Mouse (Mus musculus) MEL (cell line): ENCODE data around the gene Macrod2. TPM values are rescaled to one million over a fixed set of nuclear protein-coding genes. Genes with fewer than 3 reads are reported as not detected.

Experiments
- DNase-seq: peaks from one replicate; pipeline ENCODE4 v3.0.0; 2011; ENCODE audit warnings: low read depth, low spot score
- H3K27ac ChIP-seq: 2 replicates; pipeline ENCODE4 v1.5.1; 2012; ENCODE audit warnings: low read depth, mild to moderate bottlenecking, control low read depth, low read length, moderate library complexity; ENCODE audit not compliant: control insufficient read depth
- H3K27me3 ChIP-seq, 2 experiments: fragments of 150-350 bp in 1 of 2; sonication (generic) in 1 of 2; 2 replicates each; pipeline ENCODE4 v1.6.1; 2012; ENCODE audit warnings: low read length in 2 of 2, mild to moderate bottlenecking in 2 of 2, improper control_type of control experiment in 1 of 2, moderate library complexity in 1 of 2; ENCODE audit not compliant: insufficient read depth in 2 of 2, control insufficient read depth in 1 of 2
- H3K36me3 ChIP-seq, 2 experiments: 2 replicates each; pipeline ENCODE4 v1.6.1; 2012 to 2014; ENCODE audit warnings: low read length in 2 of 2, improper control_type of control experiment in 1 of 2, inconsistent platforms in 1 of 2, mild to moderate bottlenecking in 1 of 2; ENCODE audit not compliant: insufficient read depth in 2 of 2, control insufficient read depth in 1 of 2
- H3K4me1 ChIP-seq, 2 experiments: fragments of 150-350 bp in 1 of 2; sonication (generic) in 1 of 2; 2 replicates each; pipeline ENCODE4 v1.6.1; 2012; ENCODE audit warnings: low read length in 2 of 2, improper control_type of control experiment in 1 of 2, mild to moderate bottlenecking in 1 of 2; ENCODE audit not compliant: insufficient read depth in 2 of 2, control insufficient read depth in 1 of 2
- H3K4me3 ChIP-seq, 2 experiments: fragments of 150-350 bp in 1 of 2; sonication (generic) in 1 of 2; 2 replicates each; pipeline ENCODE4 v1.5.1; 2012; ENCODE audit warnings: low read depth in 2 of 2, low read length in 2 of 2, mild to moderate bottlenecking in 2 of 2, moderate library complexity in 2 of 2, control low read depth in 1 of 2, improper control_type of control experiment in 1 of 2; ENCODE audit not compliant: control insufficient read depth in 1 of 2, insufficient read depth in 1 of 2
- H3K79me2 ChIP-seq: 2 replicates; pipeline ENCODE4 v1.6.1; 2012; ENCODE audit warnings: mild to moderate bottlenecking, low read length, moderate library complexity; ENCODE audit not compliant: control insufficient read depth, poor library complexity, insufficient read depth
- H3K9ac ChIP-seq: 2 replicates; pipeline ENCODE4 v1.6.1; 2012; ENCODE audit warnings: low read depth, mild to moderate bottlenecking, control low read depth, low read length, moderate library complexity; ENCODE audit not compliant: control insufficient read depth, poor library complexity, severe bottlenecking
- H3K9me3 ChIP-seq: fragments of 150-350 bp; sonication (generic); replicated peaks from 2 replicates; pipeline ENCODE4 v1.6.1; 2012; ENCODE audit warnings: mild to moderate bottlenecking, low read length, improper control_type of control experiment, moderate library complexity; ENCODE audit not compliant: insufficient read depth
- BHLHE40 ChIP-seq: IDR thresholded peaks from 2 replicates; pipeline ENCODE4 v1.6.1; 2012; ENCODE audit warnings: low read depth, mild to moderate bottlenecking, inconsistent platforms, low read length, improper control_type of control experiment, borderline replicate concordance
- CHD2 ChIP-seq: IDR thresholded peaks from 2 replicates; pipeline ENCODE4 v1.6.1; 2011; ENCODE audit warnings: low read length, improper control_type of control experiment
- CTCF ChIP-seq, 3 experiments: IDR thresholded peaks in 2 of 3; conservative IDR thresholded peaks in 1 of 3; 2 replicates each; pipeline ENCODE4 v1.5.1; 2011 to 2012; ENCODE audit warnings: low read length in 3 of 3, low read depth in 2 of 3, mild to moderate bottlenecking in 2 of 3, improper control_type of control experiment in 1 of 3, inconsistent platforms in 1 of 3, mixed read lengths in 1 of 3, moderate library complexity in 1 of 3; ENCODE audit not compliant: control insufficient read depth in 1 of 3, insufficient read depth in 1 of 3, poor library complexity in 1 of 3, severe bottlenecking in 1 of 3
- EP300 ChIP-seq, 2 experiments: IDR thresholded peaks; 2 replicates each; pipeline ENCODE4 v1.6.1; 2011; ENCODE audit warnings: improper control_type of control experiment in 2 of 2, low read length in 2 of 2, low read depth in 1 of 2, mild to moderate bottlenecking in 1 of 2
- ETS1 ChIP-seq: IDR thresholded peaks from 2 replicates; pipeline ENCODE4 v1.6.1; 2012; ENCODE audit warnings: low read depth, mild to moderate bottlenecking, inconsistent platforms, low read length, improper control_type of control experiment, moderate library complexity
- GABPA ChIP-seq: IDR thresholded peaks from 2 replicates; pipeline ENCODE4 v1.6.1; 2012; ENCODE audit warnings: low read depth, mild to moderate bottlenecking, inconsistent platforms, low read length, improper control_type of control experiment, moderate library complexity
- JUND ChIP-seq: IDR thresholded peaks from 2 replicates; pipeline ENCODE4 v1.6.1; 2011; ENCODE audit warnings: low read depth, mild to moderate bottlenecking, improper control_type of control experiment, low read length
- KAT2A ChIP-seq: conservative IDR thresholded peaks from 2 replicates; pipeline ENCODE4 v1.6.1; 2012; ENCODE audit warnings: low read depth, low read length, improper control_type of control experiment, inconsistent platforms
- MAX ChIP-seq: IDR thresholded peaks from 2 replicates; pipeline ENCODE4 v1.6.1; 2011; ENCODE audit warnings: low read length, improper control_type of control experiment
- MAZ ChIP-seq: IDR thresholded peaks from 2 replicates; pipeline ENCODE4 v1.6.1; 2012; ENCODE audit warnings: low read depth, mild to moderate bottlenecking, inconsistent platforms, low read length, improper control_type of control experiment
- NELFE ChIP-seq: IDR thresholded peaks from 2 replicates; pipeline ENCODE4 v1.6.1; 2011; ENCODE audit warnings: low read depth, low read length, improper control_type of control experiment
- POLR2A ChIP-seq, 2 experiments: IDR thresholded peaks; 2 replicates each; pipeline ENCODE4 v1.6.1; 2011 to 2012; ENCODE audit warnings: low read length in 2 of 2, mild to moderate bottlenecking in 2 of 2, control low read depth in 1 of 2, improper control_type of control experiment in 1 of 2, low read depth in 1 of 2, moderate library complexity in 1 of 2; ENCODE audit not compliant: control insufficient read depth in 1 of 2, insufficient read depth in 1 of 2, poor library complexity in 1 of 2
- RCOR1 ChIP-seq: IDR thresholded peaks from 2 replicates; pipeline ENCODE4 v1.6.1; 2012; ENCODE audit warnings: low read depth, mild to moderate bottlenecking, inconsistent platforms, low read length, improper control_type of control experiment
- SIN3A ChIP-seq: IDR thresholded peaks from 2 replicates; pipeline ENCODE4 v1.6.1; 2012; ENCODE audit warnings: low read length, improper control_type of control experiment, inconsistent platforms
- SMC3 ChIP-seq: IDR thresholded peaks from 2 replicates; pipeline ENCODE4 v1.6.1; 2011; ENCODE audit warnings: low read depth, low read length, improper control_type of control experiment
- TAL1 ChIP-seq: IDR thresholded peaks from 2 replicates; pipeline ENCODE4 v1.6.1; 2012; ENCODE audit warnings: mild to moderate bottlenecking, inconsistent platforms, low read length, moderate library complexity, mixed read lengths
- TCF12 ChIP-seq: IDR thresholded peaks from 2 replicates; pipeline ENCODE4 v1.6.1; 2014; ENCODE audit warnings: low read depth, mild to moderate bottlenecking, inconsistent platforms, low read length, improper control_type of control experiment, moderate library complexity
- ZC3H11A ChIP-seq: IDR thresholded peaks from 2 replicates; pipeline ENCODE4 v1.6.1; 2012; ENCODE audit warnings: low read depth, mild to moderate bottlenecking, inconsistent platforms, low read length, improper control_type of control experiment
- ZKSCAN1 ChIP-seq: IDR thresholded peaks from 2 replicates; pipeline ENCODE4 v1.6.1; 2012; ENCODE audit warnings: low read depth, mild to moderate bottlenecking, inconsistent platforms, low read length, improper control_type of control experiment, moderate library complexity
- ZMIZ1 ChIP-seq: IDR thresholded peaks from 2 replicates; pipeline ENCODE4 v1.6.1; 2012; ENCODE audit warnings: low read depth, mild to moderate bottlenecking, inconsistent platforms, low read length, improper control_type of control experiment, moderate library complexity
- ZNF384 ChIP-seq: IDR thresholded peaks from 2 replicates; pipeline ENCODE4 v1.6.1; 2012; ENCODE audit warnings: low read depth, mild to moderate bottlenecking, inconsistent platforms, low read length, improper control_type of control experiment
- polyA plus RNA-seq, 2 experiments: library from polyadenylated mRNA; stranded (reverse) in 1 of 2; unstranded in 1 of 2; fragments of >175 nt in 1 of 2; fragments of >200 nt in 1 of 2; gene quantifications; 2 replicates each; pipeline versions ENCODE4 v1.2.1 to v1.2.4; 2012; ENCODE audit warnings: low replicate concordance in 2 of 2, low read depth in 1 of 2; ENCODE audit not compliant: insufficient read length in 2 of 2, insufficient read depth in 1 of 2, missing spikeins in 1 of 2
- total RNA-seq: library from RNA; depleted of rRNA; stranded (reverse); fragments of 300-350 nt; gene quantifications from 2 replicates; pipeline ENCODE4 v1.2.3, GENCODE M21; 2012

Macrod2 gene
- total and polyA plus RNA-seq, 3 experiments = not detected

GRCm38 (mm10) chr2:142222137-142222921 is 1827.2 kb downstream of the Macrod2 start (continued):
- TF ChIP-seq EP300 (IDR thresholded peaks at IDR 0.05; ENCODE audit: low read depth in 1 of 2, low read length in 2 of 2) = no peak
- no peak for TF ChIP-seq GABPA
- no peak for TF ChIP-seq SIN3A

- no peak for DNase-seq
- H3K9me3 ChIP-seq = no peaks in the 10 kb centered on the region
- no peak overlapping the region for H3K4me3 ChIP-seq
- H3K4me1 ChIP-seq = no peaks in the 10 kb centered on the region
- H3K27ac ChIP-seq = no peak overlapping the region
- no peaks in the 10 kb centered on the region for H3K27me3 ChIP-seq
- H3K9ac ChIP-seq = no peak overlapping the region
- no peaks in the 10 kb centered on the region for H3K36me3 ChIP-seq
- H3K79me2 ChIP-seq = no peaks in the 10 kb centered on the region
- TF ChIP-seq ETS1 (no peak), MAX (no peak), RCOR1 (no peak), CTCF (IDR thresholded peaks at IDR 0.05 in 2 of 3, conservative IDR thresholded peaks at IDR 0.05 in 1 of 3; ENCODE audit: control insufficient read depth in 1 of 3, insufficient read depth in 1 of 3, low read depth in 2 of 3, low read length in 3 of 3, poor library complexity in 1 of 3, severe bottlenecking in 1 of 3) (no peak), NELFE (no peak), BHLHE40 (no peak), KAT2A (no peak), TCF12 (no peak), TAL1 (no peak), MAZ (no peak), CHD2 (no peak), ZKSCAN1 (no peak), JUND (no peak)
Measured at GRCm38 (mm10) chr2:142222926-142223325, 1827.8 kb downstream of the Macrod2 start.

- no peaks in the 10 kb centered on the region for H3K9me3 ChIP-seq
- TF ChIP-seq SMC3 (no peak), ETS1 (no peak), GABPA (no peak), ZC3H11A (no peak), POLR2A (IDR thresholded peaks at IDR 0.05; ENCODE audit: control insufficient read depth in 1 of 2, insufficient read depth in 1 of 2, low read depth in 1 of 2, low read length in 2 of 2, poor library complexity in 1 of 2) (no peak), ZMIZ1 (no peak), CTCF (IDR thresholded peaks at IDR 0.05 in 2 of 3, conservative IDR thresholded peaks at IDR 0.05 in 1 of 3; ENCODE audit: control insufficient read depth in 1 of 3, insufficient read depth in 1 of 3, low read depth in 2 of 3, low read length in 3 of 3, poor library complexity in 1 of 3, severe bottlenecking in 1 of 3) (no peak), KAT2A (no peak), SIN3A (no peak), ZNF384 (no peak)
- no peak overlapping the region for H3K27ac ChIP-seq
- H3K36me3 ChIP-seq = no peaks in the 10 kb centered on the region
- H3K9ac ChIP-seq = no peak overlapping the region
- no peaks in the 10 kb centered on the region for H3K79me2 ChIP-seq
- no peak overlapping the region for H3K4me3 ChIP-seq
- no peak for DNase-seq
- no peaks in the 10 kb centered on the region for H3K4me1 ChIP-seq
- no peaks in the 10 kb centered on the region for H3K27me3 ChIP-seq
Measured at GRCm38 (mm10) chr2:142230985-142231549, 1836.0 kb downstream of the Macrod2 start.
